Mouse (Mus musculus): ENCODE data around the gene Gm17490. TPM values are rescaled to one million over a fixed set of nuclear protein-coding genes. Genes with fewer than 3 reads are reported as not detected.

Gm17490 gene
- polyA plus RNA-seq, 1 experiment from 2014 or later, result not detected

GRCm38 (mm10) chr2:11579399-11579798 is 46.7 kb downstream of the Gm17490 start:
- Histone ChIP-seq H3K27me3 (ENCODE audit: control insufficient read depth, insufficient read depth, low read length) (no peaks in the 10 kb centered on the region), H3K36me3 (ENCODE audit: control insufficient read depth, insufficient read depth, low read length) (no peaks in the 10 kb centered on the region), H3K9me3 (ENCODE audit: control insufficient read depth, low read length) (no peaks in the 10 kb centered on the region), H3K4me1 (ENCODE audit: control insufficient read depth, insufficient read depth, low read length) (no peaks in the 10 kb centered on the region), H3K27ac (ENCODE audit: low read depth, low read length) (no peak overlapping the region), H3K9ac (replicated peaks; ENCODE audit: low read depth, low read length) (no peak overlapping the region), H3K4me2 (ENCODE audit: low read depth, low read length) (no peak overlapping the region), H3K4me3 (ENCODE audit: low read depth, low read length) (no peak overlapping the region)
- 92% methylated on average over 4 of the region's 4 CpGs for WGBS
- no peak for ATAC-seq (ENCODE audit: low read depth)

GRCm38 (mm10) chr2:11578187-11578586 is 47.9 kb downstream of the Gm17490 start:
- ATAC-seq (ENCODE audit: low read depth), result no peak
- WGBS, result 90% methylated on average over 6 of the region's 6 CpGs
- H3K9me3 ChIP-seq (ENCODE audit: control insufficient read depth, low read length), result no peaks in the 10 kb centered on the region
- no peak overlapping the region for H3K4me2 ChIP-seq (ENCODE audit: low read depth, low read length)
- no peak overlapping the region for H3K9ac ChIP-seq (replicated peaks; ENCODE audit: low read depth, low read length)
- no peak overlapping the region for H3K27ac ChIP-seq (ENCODE audit: low read depth, low read length)
- H3K36me3 ChIP-seq (ENCODE audit: control insufficient read depth, insufficient read depth, low read length), result no peaks in the 10 kb centered on the region
- H3K27me3 ChIP-seq (ENCODE audit: control insufficient read depth, insufficient read depth, low read length), result no peaks in the 10 kb centered on the region
- H3K4me3 ChIP-seq (ENCODE audit: low read depth, low read length), result no peak overlapping the region
- H3K4me1 ChIP-seq (ENCODE audit: control insufficient read depth, insufficient read depth, low read length), result no peaks in the 10 kb centered on the region

Other genes starting within 250 kb of the Gm17490 start
- 31.7 and 38.0 TPM in 2 replicates for gene Pfkfb3, start 72.2 kb downstream of the Gm17490 start, polyA plus RNA-seq (2014; fragmentation: Nextera tagmentation; extraction: Ambion mirVana)
- gene Rbm17, start 22.1 kb downstream of the Gm17490 start, polyA plus RNA-seq (2014; fragmentation: Nextera tagmentation; extraction: Ambion mirVana), result 125 and 142 TPM in 2 replicates
- gene Il2ra, start 16.5 kb upstream of the Gm17490 start, polyA plus RNA-seq (2014; fragmentation: Nextera tagmentation; extraction: Ambion mirVana), result not detected in 2 replicates
- 0.79 and 1.1 TPM in 2 replicates for gene Il15ra, start 79.0 kb upstream of the Gm17490 start, polyA plus RNA-seq (2014; fragmentation: Nextera tagmentation; extraction: Ambion mirVana)
- gene Fbh1, start 151.3 kb upstream of the Gm17490 start, polyA plus RNA-seq (2014; fragmentation: Nextera tagmentation; extraction: Ambion mirVana), result 125 and 146 TPM in 2 replicates
- 39.3 and 39.4 TPM in 2 replicates for gene Ankrd16, start 151.6 kb upstream of the Gm17490 start, polyA plus RNA-seq (2014; fragmentation: Nextera tagmentation; extraction: Ambion mirVana)

All from neural tube, embryonic 14.5 days (tissue).